Mouse (Mus musculus) left cerebral cortex, adult 8-10 months (tissue): ENCODE measurements around the gene Aire. TPM values are rescaled to one million over a fixed set of nuclear protein-coding genes. Genes with fewer than 3 reads are reported as not detected.

Source experiments
- DNase-seq, 2 experiments: peaks; one replicate each; pipeline ENCODE4 v3.0.0; 2022; ENCODE audit warnings: low spot score in 2 of 2
- total RNA-seq, 4 experiments: library from RNA; stranded (reverse); gene quantifications; 2 replicates each; pipeline ENCODE4 v1.2.4; 2022

The Aire gene
- total RNA-seq, 4 experiments from 2014 or later, result 0.23 to 0.97 (median 0.37) TPM; not detected in 1

- DNase-seq, result peak; percentile 78 to 91
Measured at GRCm38 (mm10) chr10:78009184-78009944, 34.0 kb downstream of the Aire start.

- DNase-seq, result no peak
Measured at GRCm38 (mm10) chr10:78008169-78008568, 35.2 kb downstream of the Aire start.

GRCm38 (mm10) chr10:78007203-78007602, 36.2 kb downstream of the Aire start:
- DNase-seq, result no peak

GRCm38 (mm10) chr10:78005791-78006438, 37.5 kb downstream of the Aire start:
- DNase-seq, result no peak

- peak; percentile 57 to 71 for DNase-seq
Measured at GRCm38 (mm10) chr10:78004479-78005100, 38.8 kb downstream of the Aire start.

- no peak for DNase-seq
Measured at GRCm38 (mm10) chr10:78002316-78002715, 41.1 kb downstream of the Aire start.

- DNase-seq, result peak; percentile 72 to 97
Measured at GRCm38 (mm10) chr10:78001796-78002195, 41.6 kb downstream of the Aire start.

GRCm38 (mm10) chr10:78000200-78000599, 43.2 kb downstream of the Aire start:
- DNase-seq, result no peak

- DNase-seq, result no peak
Measured at GRCm38 (mm10) chr10:77995639-77996038, 47.8 kb downstream of the Aire start.

- no peak for DNase-seq
Measured at GRCm38 (mm10) chr10:77985775-77986174, 57.6 kb downstream of the Aire start.

GRCm38 (mm10) chr10:77984660-77985059, 58.8 kb downstream of the Aire start:
- no peak for DNase-seq

Other genes starting within 250 kb of the Aire start
- not detected for gene Gm9639, start 248.5 kb downstream of the Aire start, total RNA-seq
- gene Gm19668, start 244.5 kb downstream of the Aire start, total RNA-seq, result not detected
- not detected for gene Gm9507, start 231.8 kb downstream of the Aire start, total RNA-seq
- not detected for gene Gm2696, start 228.9 kb downstream of the Aire start, total RNA-seq
- not detected for gene Krtap10-4, start 216.5 kb downstream of the Aire start, total RNA-seq
- not detected for gene Krtap10-10, start 207.7 kb downstream of the Aire start, total RNA-seq
- not detected for gene Gm36176, start 196.8 kb downstream of the Aire start, total RNA-seq
- not detected for gene Gm10318, start 190.8 kb downstream of the Aire start, total RNA-seq
- not detected for gene Gm3285, start 181.6 kb downstream of the Aire start, total RNA-seq
- gene Lrrc3, start 141.1 kb downstream of the Aire start, total RNA-seq, result 10 to 100 TPM in 3 of 4 experiments, 1 to 10 TPM in 1; 9.3 to 10.8 (median 10.4) TPM
- 10 to 100 TPM; 49.9 to 64.9 (median 51.2) TPM for gene Trpm2, start 73.0 kb downstream of the Aire start, total RNA-seq
- 10 to 100 TPM; 28.1 to 37.1 (median 34.4) TPM for gene 1810043G02Rik, start 65.1 kb downstream of the Aire start, total RNA-seq
- 100 to 1,000 TPM; 149 to 184 (median 161) TPM for gene Pfkl, start 33.5 kb downstream of the Aire start, total RNA-seq
- gene Dnmt3l, start 1.7 kb downstream of the Aire start, total RNA-seq, result 1 to 10 TPM in 1 of 4 experiments, under 1 TPM in 1, not detected in 2; 0.77 to 1.4 TPM
- gene Icosl, start 25.7 kb upstream of the Aire start, total RNA-seq, result 1 to 10 TPM; 2.5 to 4.1 (median 3.7) TPM
- 100 to 1,000 TPM; 105 to 120 (median 117) TPM for gene D10Jhu81e, start 126.2 kb upstream of the Aire start, total RNA-seq
- gene Pwp2, start 141.5 kb upstream of the Aire start, total RNA-seq, result 10 to 100 TPM; 17.5 to 20.3 (median 19.2) TPM
- 10 to 100 TPM; 84.2 to 91.1 (median 87.7) TPM for gene Trappc10, start 201.0 kb upstream of the Aire start, total RNA-seq